Mouse (Mus musculus): ENCODE measurements around the gene Nkiras2. TPM values are rescaled to one million over a fixed set of nuclear protein-coding genes. Genes with fewer than 3 reads are reported as not detected.
"Not testable (repeated sequence)": the region's sequence is repeated elsewhere in the genome, so short reads cannot be mapped to it uniquely, and the experiment has no call there.

Gene Nkiras2
- polyA plus RNA-seq, 1 experiment from 2014 or later: 65.4 TPM

DNA sequence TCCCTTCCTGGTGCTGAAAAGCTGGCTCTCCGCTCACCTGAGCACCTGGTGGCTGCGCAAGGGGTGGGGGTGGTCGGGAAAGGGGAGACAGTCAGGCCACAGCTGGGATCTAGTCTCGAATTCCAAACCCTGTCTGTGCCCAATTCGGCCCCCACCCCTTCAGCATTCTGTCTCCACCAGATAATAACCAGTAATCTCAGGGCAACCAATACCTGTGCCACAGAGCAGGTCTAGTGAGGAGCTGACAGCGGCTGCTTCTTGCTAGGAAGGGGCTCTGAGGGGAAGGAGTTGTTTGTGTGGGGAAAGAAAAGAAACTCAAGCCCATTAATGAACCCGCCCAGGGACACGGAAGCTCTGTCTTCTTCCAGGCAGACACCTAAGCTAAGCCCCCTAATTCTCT is 32.2 kb downstream of the Nkiras2 start:
- Histone ChIP-seq H3K9me3 (ENCODE audit: low read depth, low read length) (no peaks in the 10 kb centered on the region), H3K9ac (no peak overlapping the region), H3K27me3 (ENCODE audit: insufficient read depth, low read length) (peaks cover 17% of the 10 kb centered on the region), H3K36me3 (ENCODE audit: insufficient read depth) (no peaks in the 10 kb centered on the region), H3K4me2 (no peak overlapping the region), H3K27ac (ENCODE audit: low read depth) (no peak overlapping the region), H3K4me1 (ENCODE audit: insufficient read depth) (no peaks in the 10 kb centered on the region), H3K4me3 (ENCODE audit: low read depth, low read length) (no peak overlapping the region)
- no peak for TF ChIP-seq CTCF (IDR thresholded peaks at IDR 0.05; ENCODE audit: low read depth)
- 16% methylated on average over 8 of the region's 8 CpGs for WGBS
- DNase-seq: no peak
- ATAC-seq (ENCODE audit: insufficient read depth): no peak

DNA sequence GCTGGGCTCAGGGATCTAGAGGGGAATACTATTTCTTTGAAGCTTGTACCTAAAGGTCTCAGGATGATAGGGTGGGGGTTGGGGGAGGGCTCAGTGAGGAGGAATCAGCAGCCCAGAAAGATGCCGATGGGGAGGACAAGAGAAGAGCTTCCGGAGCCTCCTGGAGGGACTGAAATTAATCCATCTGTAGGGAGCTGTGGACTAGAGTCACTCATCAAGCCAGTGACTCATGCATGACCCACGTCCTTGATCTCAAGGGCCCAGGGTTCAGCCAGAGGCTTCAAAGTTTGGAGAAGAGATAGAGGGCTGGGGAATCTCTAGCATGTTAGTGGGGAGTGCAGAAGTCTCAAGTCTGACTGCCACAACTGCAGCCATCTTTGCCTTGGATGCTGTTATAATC is 32.7 kb downstream of the Nkiras2 start:
- H3K4me1 ChIP-seq (ENCODE audit: insufficient read depth): peaks cover 3% of the 10 kb centered on the region; the same call in 1 of the 2 replicates
- no peak overlapping the region for H3K4me3 ChIP-seq (ENCODE audit: low read depth, low read length)
- H3K36me3 ChIP-seq (ENCODE audit: insufficient read depth): no peaks in the 10 kb centered on the region
- 18% methylated on average over 3 of the region's 3 CpGs for WGBS
- H3K9me3 ChIP-seq (ENCODE audit: low read depth, low read length): no peaks in the 10 kb centered on the region
- H3K4me2 ChIP-seq: no peak overlapping the region
- no peak overlapping the region for H3K9ac ChIP-seq
- no peak for TF ChIP-seq CTCF (IDR thresholded peaks at IDR 0.05; ENCODE audit: low read depth)
- H3K27me3 ChIP-seq (ENCODE audit: insufficient read depth, low read length): peaks cover 17% of the 10 kb centered on the region
- H3K27ac ChIP-seq (ENCODE audit: low read depth): no peak overlapping the region
- ATAC-seq (ENCODE audit: insufficient read depth): no peak
- no peak for DNase-seq

DNA sequence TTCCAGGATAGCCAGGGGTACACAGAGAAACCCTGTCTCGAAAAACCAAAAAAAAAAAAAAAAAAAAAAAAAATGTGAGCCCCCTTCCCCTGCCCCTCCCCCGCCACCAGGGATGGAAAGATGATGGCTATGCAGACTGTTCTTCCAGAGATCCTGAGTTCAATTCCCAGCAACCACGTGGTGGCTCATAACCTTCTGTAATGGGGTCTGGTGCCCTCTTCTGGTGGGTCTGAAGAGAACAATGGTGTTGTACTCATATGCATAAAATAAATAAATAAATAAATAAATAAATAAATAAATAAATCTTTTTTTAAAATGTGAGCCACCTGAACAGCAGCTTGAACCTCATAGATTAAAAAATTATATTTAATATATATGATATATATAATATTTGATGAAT is 36.5 kb downstream of the Nkiras2 start:
- H3K27me3 ChIP-seq (ENCODE audit: insufficient read depth, low read length): peaks cover 13% of the 10 kb centered on the region; the same call in 1 of the 2 replicates
- not testable (repeated sequence) for H3K4me3 ChIP-seq (ENCODE audit: low read depth, low read length); H3K36me3 ChIP-seq (ENCODE audit: insufficient read depth); ATAC-seq (ENCODE audit: insufficient read depth); H3K4me1 ChIP-seq (ENCODE audit: insufficient read depth); H3K27ac ChIP-seq (ENCODE audit: low read depth); H3K4me2 ChIP-seq; H3K9me3 ChIP-seq (ENCODE audit: low read depth, low read length); H3K9ac ChIP-seq
- 57% methylated on average over 2 of the region's 3 CpGs for WGBS
- peak; percentile 14 for DNase-seq

DNA sequence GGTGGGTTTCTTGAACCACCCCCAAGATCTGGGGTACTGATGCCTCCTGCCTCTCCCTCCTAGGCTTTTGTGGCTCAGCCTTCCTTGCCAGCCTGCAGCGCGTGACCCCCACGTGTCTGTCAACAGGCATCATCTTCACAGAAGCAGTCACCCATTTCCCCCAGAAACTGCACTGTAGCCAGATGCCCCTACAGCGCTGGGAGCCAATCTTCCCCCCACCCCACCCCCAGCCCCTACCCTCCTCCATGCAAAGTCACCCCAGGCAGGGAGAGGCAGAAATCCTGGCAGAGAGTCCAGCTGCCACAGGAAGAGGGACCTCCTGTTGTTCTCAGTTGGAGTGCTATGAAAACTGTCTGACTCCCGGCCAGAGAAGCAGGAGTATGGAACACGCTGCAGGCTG is 37.4 kb downstream of the Nkiras2 start:
- 0 out of 2 replicates have a peak, but pooled peaks cover 5% of the 10 kb centered on the region for H3K27me3 ChIP-seq (ENCODE audit: insufficient read depth, low read length)
- H3K4me2 ChIP-seq: 0 out of 2 replicates have a peak overlapping the region, but pooled peaks have one; percentile 21
- peak; percentile 60 for DNase-seq
- peaks cover 3% of the 10 kb centered on the region; the same call in 1 of the 2 replicates for H3K4me1 ChIP-seq (ENCODE audit: insufficient read depth)
- 3% methylated on average over 6 of the region's 6 CpGs for WGBS
- no peak for TF ChIP-seq CTCF (IDR thresholded peaks at IDR 0.05; ENCODE audit: low read depth)
- no peaks in the 10 kb centered on the region for H3K9me3 ChIP-seq (ENCODE audit: low read depth, low read length)
- no peak overlapping the region for H3K4me3 ChIP-seq (ENCODE audit: low read depth, low read length)
- no peak for ATAC-seq (ENCODE audit: insufficient read depth)
- no peak overlapping the region for H3K9ac ChIP-seq
- no peaks in the 10 kb centered on the region for H3K36me3 ChIP-seq (ENCODE audit: insufficient read depth)
- no peak overlapping the region for H3K27ac ChIP-seq (ENCODE audit: low read depth)

DNA sequence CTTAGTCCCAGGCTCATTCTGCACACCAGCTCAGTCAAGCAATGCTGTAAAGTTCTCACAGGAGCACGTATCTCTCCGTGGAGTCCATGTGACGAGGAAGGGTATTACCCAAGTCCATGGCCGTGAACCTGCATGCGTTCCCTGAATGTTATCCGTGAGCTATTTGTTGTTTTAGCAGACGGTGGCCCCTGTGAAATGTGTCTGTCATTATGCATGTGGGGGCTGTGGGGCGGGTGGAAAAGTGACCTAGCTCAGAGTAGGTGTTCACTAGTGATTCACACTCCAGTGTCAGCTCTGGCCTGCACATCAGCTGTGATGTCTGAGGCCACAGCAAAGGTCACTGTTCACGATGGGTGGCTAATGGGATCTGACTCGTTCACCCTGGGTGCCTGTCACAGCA is 40.8 kb downstream of the Nkiras2 start:
- DNase-seq: no peak
- TF ChIP-seq CTCF (IDR thresholded peaks at IDR 0.05; ENCODE audit: low read depth): no peak
- no peak overlapping the region for H3K27ac ChIP-seq (ENCODE audit: low read depth)
- peaks cover 3% of the 10 kb centered on the region; the same call in 1 of the 2 replicates for H3K4me1 ChIP-seq (ENCODE audit: insufficient read depth)
- H3K36me3 ChIP-seq (ENCODE audit: insufficient read depth): no peaks in the 10 kb centered on the region
- H3K27me3 ChIP-seq (ENCODE audit: insufficient read depth, low read length): no peaks in the 10 kb centered on the region
- H3K9ac ChIP-seq: no peak overlapping the region
- 49% methylated on average over 10 of the region's 10 CpGs for WGBS
- no peaks in the 10 kb centered on the region for H3K9me3 ChIP-seq (ENCODE audit: low read depth, low read length)
- no peak overlapping the region for H3K4me3 ChIP-seq (ENCODE audit: low read depth, low read length)
- no peak overlapping the region for H3K4me2 ChIP-seq
- no peak for ATAC-seq (ENCODE audit: insufficient read depth)

DNA sequence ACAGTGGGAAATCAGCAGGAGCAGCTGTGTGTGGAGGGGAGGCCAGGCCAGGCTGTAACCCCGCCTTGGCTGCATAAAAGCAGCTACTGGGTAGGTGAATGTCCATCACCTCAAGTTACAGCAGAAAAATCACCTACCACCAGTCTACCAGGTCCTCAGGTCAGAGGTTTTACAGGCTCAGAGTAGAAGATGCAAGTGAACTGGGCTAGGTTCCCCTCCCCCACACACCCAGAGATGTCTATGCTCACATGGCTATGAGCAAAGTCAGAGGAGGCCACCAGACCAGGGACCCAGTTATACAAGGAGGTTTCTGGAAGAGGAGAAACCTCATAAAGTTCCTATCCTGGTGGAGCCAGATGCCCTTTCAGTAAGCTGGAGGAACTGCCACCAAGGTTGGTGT is 52.0 kb downstream of the Nkiras2 start:
- DNase-seq: no peak
- Histone ChIP-seq H3K9me3 (ENCODE audit: low read depth, low read length) (no peaks in the 10 kb centered on the region), H3K9ac (no peak overlapping the region), H3K4me1 (ENCODE audit: insufficient read depth) (no peaks in the 10 kb centered on the region), H3K4me3 (ENCODE audit: low read depth, low read length) (no peak overlapping the region), H3K27me3 (ENCODE audit: insufficient read depth, low read length) (peaks cover 15% of the 10 kb centered on the region; the same call in 1 of the 2 replicates), H3K27ac (ENCODE audit: low read depth) (no peak overlapping the region), H3K36me3 (ENCODE audit: insufficient read depth) (no peaks in the 10 kb centered on the region), H3K4me2 (no peak overlapping the region)
- no peak for ATAC-seq (ENCODE audit: insufficient read depth)
- WGBS: 67% methylated on average over 1 of the region's 1 CpGs
- TF ChIP-seq CTCF (IDR thresholded peaks at IDR 0.05; ENCODE audit: low read depth): no peak

DNA sequence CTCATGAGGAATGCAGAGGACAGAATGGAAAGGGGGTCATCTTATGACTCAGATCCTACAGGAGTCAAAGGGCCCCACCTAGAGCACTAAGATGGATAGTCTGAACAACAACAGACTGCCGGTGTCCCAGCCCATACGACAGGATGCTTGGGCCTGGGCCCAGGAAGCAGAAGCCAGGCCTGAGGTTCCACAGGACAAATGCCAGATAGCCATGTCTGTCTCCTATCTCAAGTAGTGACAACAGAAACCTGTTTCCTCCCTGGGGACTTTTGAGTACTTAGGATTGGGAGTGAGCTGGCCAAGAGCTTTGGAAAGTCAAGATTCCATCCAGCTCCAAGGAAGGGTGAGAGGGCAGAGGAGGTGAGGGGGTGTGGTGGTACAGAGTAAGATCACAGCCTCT is 52.9 kb downstream of the Nkiras2 start:
- DNase-seq (no peak), ATAC-seq (ENCODE audit: insufficient read depth) (no peak)
- WGBS: 46% methylated on average over 2 of the region's 2 CpGs
- no peak for TF ChIP-seq CTCF (IDR thresholded peaks at IDR 0.05; ENCODE audit: low read depth)
- no peaks in the 10 kb centered on the region for H3K9me3 ChIP-seq (ENCODE audit: low read depth, low read length)
- no peak overlapping the region for H3K4me3 ChIP-seq (ENCODE audit: low read depth, low read length)
- H3K36me3 ChIP-seq (ENCODE audit: insufficient read depth): no peaks in the 10 kb centered on the region
- H3K9ac ChIP-seq: no peak overlapping the region
- H3K4me1 ChIP-seq (ENCODE audit: insufficient read depth): no peaks in the 10 kb centered on the region
- H3K27me3 ChIP-seq (ENCODE audit: insufficient read depth, low read length): peaks cover 15% of the 10 kb centered on the region; the same call in 1 of the 2 replicates
- H3K4me2 ChIP-seq: no peak overlapping the region
- H3K27ac ChIP-seq (ENCODE audit: low read depth): no peak overlapping the region

DNA sequence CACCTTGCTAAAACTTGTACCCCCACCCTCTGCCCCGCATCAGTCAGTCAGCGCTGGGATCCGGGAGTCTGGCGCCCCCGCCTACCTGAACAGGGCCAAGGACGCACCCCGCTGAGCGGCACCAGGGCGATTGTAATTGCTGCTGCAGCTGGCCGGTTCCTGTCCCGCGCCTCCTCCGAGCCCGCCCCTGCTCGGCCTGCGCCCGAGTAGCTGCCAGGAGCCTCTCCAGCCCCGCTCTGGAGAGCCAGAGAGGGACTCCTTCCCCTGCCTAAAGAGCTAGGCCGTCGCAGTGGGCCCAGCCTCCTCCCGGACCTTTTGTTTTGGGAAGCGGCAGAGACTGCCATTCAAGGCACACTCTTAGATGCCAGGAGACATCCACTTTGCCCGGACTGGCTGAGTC is 54.1 kb downstream of the Nkiras2 start:
- Histone ChIP-seq H3K4me2 (peak overlapping the region; percentile 32; the same call in 1 of the 2 replicates), H3K36me3 (ENCODE audit: insufficient read depth) (no peaks in the 10 kb centered on the region), H3K27me3 (ENCODE audit: insufficient read depth, low read length) (peaks cover 15% of the 10 kb centered on the region; the same call in 1 of the 2 replicates), H3K4me1 (ENCODE audit: insufficient read depth) (no peaks in the 10 kb centered on the region), H3K27ac (ENCODE audit: low read depth) (no peak overlapping the region), H3K9ac (peak overlapping the region; percentile 36), H3K9me3 (ENCODE audit: low read depth, low read length) (no peaks in the 10 kb centered on the region), H3K4me3 (ENCODE audit: low read depth, low read length) (no peak overlapping the region)
- DNase-seq (peak; percentile 61), ATAC-seq (ENCODE audit: insufficient read depth) (peak; percentile 11; the same call in 1 of the 2 replicates)
- WGBS: 3% methylated on average over 23 of the region's 23 CpGs
- TF ChIP-seq CTCF (IDR thresholded peaks at IDR 0.05; ENCODE audit: low read depth): no peak

Other genes with a start within 250 kb of the Nkiras2 start
- 88.3 and 93.1 TPM in 2 replicates for gene Jup, start 221.5 kb upstream of the Nkiras2 start, polyA plus RNA-seq (2014; fragmentation: Nextera tagmentation; extraction: Ambion mirVana)
- gene P3h4, start 204.4 kb upstream of the Nkiras2 start, polyA plus RNA-seq (2014; fragmentation: Nextera tagmentation; extraction: Ambion mirVana): 64.5 and 67.3 TPM in 2 replicates
- gene Fkbp10, start 203.5 kb upstream of the Nkiras2 start, polyA plus RNA-seq (2014; fragmentation: Nextera tagmentation; extraction: Ambion mirVana): 135 and 146 TPM in 2 replicates
- gene Nt5c3b, start 177.4 kb upstream of the Nkiras2 start, polyA plus RNA-seq (2014; fragmentation: Nextera tagmentation; extraction: Ambion mirVana): 127 and 136 TPM in 2 replicates
- 0.24 and 0.58 TPM in 2 replicates for gene Klhl10, start 177.3 kb upstream of the Nkiras2 start, polyA plus RNA-seq (2014; fragmentation: Nextera tagmentation; extraction: Ambion mirVana)
- gene Klhl11, start 146.5 kb upstream of the Nkiras2 start, polyA plus RNA-seq (2014; fragmentation: Nextera tagmentation; extraction: Ambion mirVana): 10.9 and 12.3 TPM in 2 replicates
- gene Acly, start 91.2 kb upstream of the Nkiras2 start, polyA plus RNA-seq (2014; fragmentation: Nextera tagmentation; extraction: Ambion mirVana): 140 and 146 TPM in 2 replicates
- 0.74 and 0.87 TPM in 2 replicates for gene Ttc25, start 73.6 kb upstream of the Nkiras2 start, polyA plus RNA-seq (2014; fragmentation: Nextera tagmentation; extraction: Ambion mirVana)
- 24.4 and 25.4 TPM in 2 replicates for gene Cnp, start 44.3 kb upstream of the Nkiras2 start, polyA plus RNA-seq (2014; fragmentation: Nextera tagmentation; extraction: Ambion mirVana)
- gene Dnajc7, start 924 bp downstream of the Nkiras2 start, polyA plus RNA-seq (2014; fragmentation: Nextera tagmentation; extraction: Ambion mirVana): 71.6 and 79.4 TPM in 2 replicates
- not detected in 2 replicates for gene Zfp385c, start 73.2 kb downstream of the Nkiras2 start, polyA plus RNA-seq (2014; fragmentation: Nextera tagmentation; extraction: Ambion mirVana)
- 3.1 and 3.3 TPM in 2 replicates for gene Dhx58, start 85.0 kb downstream of the Nkiras2 start, polyA plus RNA-seq (2014; fragmentation: Nextera tagmentation; extraction: Ambion mirVana)
- gene Kat2a, start 93.2 kb downstream of the Nkiras2 start, polyA plus RNA-seq (2014; fragmentation: Nextera tagmentation; extraction: Ambion mirVana): 68.9 and 73.6 TPM in 2 replicates
- gene Hspb9, start 94.6 kb downstream of the Nkiras2 start, polyA plus RNA-seq (2014; fragmentation: Nextera tagmentation; extraction: Ambion mirVana): 0.46 and 0.97 TPM in 2 replicates
- gene Rab5c, start 119.0 kb downstream of the Nkiras2 start, polyA plus RNA-seq (2014; fragmentation: Nextera tagmentation; extraction: Ambion mirVana): 49.9 and 51.3 TPM in 2 replicates
- gene Kcnh4, start 140.7 kb downstream of the Nkiras2 start, polyA plus RNA-seq (2014; fragmentation: Nextera tagmentation; extraction: Ambion mirVana): not detected in 2 replicates
- not detected in 2 replicates for gene Hcrt, start 143.7 kb downstream of the Nkiras2 start, polyA plus RNA-seq (2014; fragmentation: Nextera tagmentation; extraction: Ambion mirVana)
- gene Ghdc, start 151.7 kb downstream of the Nkiras2 start, polyA plus RNA-seq (2014; fragmentation: Nextera tagmentation; extraction: Ambion mirVana): 2.3 and 2.9 TPM in 2 replicates
- gene Stat5b, start 231.5 kb downstream of the Nkiras2 start, polyA plus RNA-seq (2014; fragmentation: Nextera tagmentation; extraction: Ambion mirVana): 26.6 and 27.9 TPM in 2 replicates
- 5.4 and 5.8 TPM in 2 replicates for gene Stat5a, start 240.1 kb downstream of the Nkiras2 start, polyA plus RNA-seq (2014; fragmentation: Nextera tagmentation; extraction: Ambion mirVana)

Data from lung, embryonic 14.5 days (tissue).